Comparison of ENCODE assay signal across 17 mouse cellular contexts in genomic region chr2:119864484-119864883, GRCm38 (mm10). TPM values are rescaled to one million over a fixed set of nuclear protein-coding genes. Genes with fewer than 3 reads are reported as not detected.
A peak's percentile ranks its signal among the peaks of the same experiment; 100 is the strongest.
DNase-seq lines count a peak whose midpoint lies in the region; TF ChIP-seq lines count a peak whose summit lies in the region.
"Had no signal": no experiment of that assay in that cellular context is flagged by ENCODE, and none has a peak within 500 bp of the region (broad histone marks: within the 10 kb centered on the region; RNA-seq: fewer than 3 reads in every experiment).

No protein-coding gene starts in this region.

- peak overlapping the region; percentile 32; the same call in 1 of the 2 replicates for H3K27ac ChIP-seq in left cerebral cortex, adult 2 months
- H3K27ac ChIP-seq: embryonic facial prominence, embryonic 10.5 days; forebrain, embryonic 13.5 days; hindbrain, embryonic 10.5 days; hindbrain, embryonic 14.5 days had no signal

- no peak for TF ChIP-seq CTCF in left cerebral cortex, adult 2 months (IDR thresholded peaks at IDR 0.05)

- intact Hi-C loops in left cerebral cortex, adult 2 months (cut with DNase I), result no loop called here

- peak; percentile 14 for DNase-seq in layer of hippocampus, adult 11-12 months (ENCODE audit: low spot score)
- no peak for DNase-seq in layer of hippocampus, postnatal 25 days (ENCODE audit: extremely low spot score in 1 of 2, low spot score in 1 of 2)
- no peak for DNase-seq in left cerebral cortex, adult 2 months (ENCODE audit: extremely low spot score in 1 of 2, low spot score in 2 of 2)
- DNase-seq in left cerebral cortex, adult 11 months (ENCODE audit: low spot score), result no peak
- DNase-seq in right cerebral cortex, adult 2 months (ENCODE audit: low spot score in 2 of 2), result peak; percentile 19 to 25
- DNase-seq in right cerebral cortex, postnatal 25 days, result no peak
- DNase-seq in heart, adult 18-20 months, result no peak
- DNase-seq: adrenal gland, postnatal 14 days; cerebellum, adult 2 months; cerebellum, postnatal 10 days; forebrain, postnatal 0 days; gastrocnemius, postnatal 14 days had no signal

- H3K4me3 ChIP-seq in left cerebral cortex, adult 2 months, result no peak overlapping the region
- H3K4me3 ChIP-seq: embryonic facial prominence, embryonic 10.5 days; forebrain, embryonic 13.5 days; heart, embryonic 12.5 days; hindbrain, embryonic 10.5 days had no signal

RNA-seq across cellular contexts. Expression of gene Mga, which starts 32.5 kb away (rescaled TPM):
- 10 to 100 TPM; 57.4 to 70.3 TPM for total RNA-seq in layer of hippocampus, postnatal 25 days (2021)
- total RNA-seq in left cerebral cortex, adult 2 months (2021), result 10 to 100 TPM; 71.8 to 77.0 TPM
- total RNA-seq in heart, adult 18-20 months (2021), result 10 to 100 TPM; 28.3 to 37.8 TPM

Comparison
In these comparisons a context has a peak if more than half of its experiments do, and no peak if none do; other contexts are left out.
1. DNase-seq: peak in layer of hippocampus, adult 11-12 months (single experiment) and right cerebral cortex, adult 2 months (2 of 2); none in layer of hippocampus, postnatal 25 days (0 of 2), left cerebral cortex, adult 2 months (0 of 2), left cerebral cortex, adult 11 months (single experiment), right cerebral cortex, postnatal 25 days (single experiment) and heart, adult 18-20 months (0 of 2).